Mouse (Mus musculus): ENCODE data around the gene Pou2f2. TPM values are rescaled to one million over a fixed set of nuclear protein-coding genes. Genes with fewer than 3 reads are reported as not detected.

The Pou2f2 gene
- polyA plus RNA-seq, 1 experiment from 2014 or later = 0.42 TPM

DNA sequence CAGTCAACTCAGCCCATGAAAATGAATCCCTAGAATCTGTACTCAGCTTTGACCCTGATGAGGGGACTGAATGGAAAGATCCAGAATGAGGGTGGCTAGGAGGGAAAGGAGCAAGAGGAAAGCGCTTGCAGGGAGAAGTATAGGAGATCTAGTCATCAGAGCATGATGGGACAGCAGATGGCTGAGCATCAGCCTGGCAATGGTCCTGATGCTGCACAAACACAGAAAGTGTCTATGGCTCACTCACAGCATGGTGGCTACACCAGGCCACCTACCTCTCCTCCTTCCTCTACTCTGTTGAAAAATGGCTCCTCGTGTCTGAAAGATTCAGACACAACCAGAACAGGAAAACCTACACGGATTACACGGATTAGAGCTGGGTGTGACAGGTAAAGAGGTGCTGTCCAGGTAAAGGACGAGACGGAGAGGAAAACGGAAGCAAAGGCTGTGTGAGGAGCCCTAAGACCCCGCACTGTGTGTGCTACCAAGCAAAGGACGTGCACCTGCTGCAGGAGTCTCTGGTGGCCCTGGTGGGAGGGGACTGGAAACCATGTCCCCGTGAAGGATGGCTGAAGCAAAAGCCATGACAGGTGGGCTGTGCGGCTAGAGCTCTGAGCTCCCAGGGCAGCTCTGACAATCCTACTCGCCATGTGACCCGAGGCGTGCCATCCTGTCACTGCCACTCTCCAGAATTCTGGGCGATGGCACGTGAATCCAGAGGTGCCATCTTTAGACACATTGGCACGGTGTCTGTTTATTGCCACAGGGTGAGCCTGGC lies 67.2 kb downstream of the Pou2f2 start:
- no peak for ATAC-seq (ENCODE audit: insufficient read depth)
- H3K4me1 ChIP-seq (ENCODE audit: insufficient read depth) = no peaks in the 10 kb centered on the region
- no peak for TF ChIP-seq CTCF (IDR thresholded peaks at IDR 0.05; ENCODE audit: low read depth)

GRCm38 (mm10) chr7:25110336-25110735 lies 69.2 kb downstream of the Pou2f2 start:
- Histone ChIP-seq H3K4me2 (no peak overlapping the region), H3K9me3 (ENCODE audit: low read depth, low read length) (no peaks in the 10 kb centered on the region), H3K27me3 (ENCODE audit: insufficient read depth, low read length) (no peaks in the 10 kb centered on the region), H3K4me3 (ENCODE audit: low read depth, low read length) (no peak overlapping the region), H3K27ac (ENCODE audit: low read depth) (no peak overlapping the region), H3K4me1 (ENCODE audit: insufficient read depth) (no peaks in the 10 kb centered on the region), H3K36me3 (ENCODE audit: insufficient read depth) (no peaks in the 10 kb centered on the region), H3K9ac (no peak overlapping the region)
- TF ChIP-seq CTCF (IDR thresholded peaks at IDR 0.05; ENCODE audit: low read depth) = no peak
- no peak for DNase-seq
- 67% methylated on average over 9 of the region's 9 CpGs for WGBS
- ATAC-seq (ENCODE audit: insufficient read depth) = no peak

More for the DNA sequence above, 67.2 kb downstream of the Pou2f2 start:
- H3K27ac ChIP-seq (ENCODE audit: low read depth) = no peak overlapping the region
- H3K4me2 ChIP-seq = no peak overlapping the region
- no peaks in the 10 kb centered on the region for H3K27me3 ChIP-seq (ENCODE audit: insufficient read depth, low read length)
- H3K4me3 ChIP-seq (ENCODE audit: low read depth, low read length) = no peak overlapping the region
- no peaks in the 10 kb centered on the region for H3K36me3 ChIP-seq (ENCODE audit: insufficient read depth)
- H3K9me3 ChIP-seq (ENCODE audit: low read depth, low read length) = no peaks in the 10 kb centered on the region
- H3K9ac ChIP-seq = no peak overlapping the region
- no peak for DNase-seq
- 75% methylated on average over 17 of the region's 17 CpGs for WGBS

DNA sequence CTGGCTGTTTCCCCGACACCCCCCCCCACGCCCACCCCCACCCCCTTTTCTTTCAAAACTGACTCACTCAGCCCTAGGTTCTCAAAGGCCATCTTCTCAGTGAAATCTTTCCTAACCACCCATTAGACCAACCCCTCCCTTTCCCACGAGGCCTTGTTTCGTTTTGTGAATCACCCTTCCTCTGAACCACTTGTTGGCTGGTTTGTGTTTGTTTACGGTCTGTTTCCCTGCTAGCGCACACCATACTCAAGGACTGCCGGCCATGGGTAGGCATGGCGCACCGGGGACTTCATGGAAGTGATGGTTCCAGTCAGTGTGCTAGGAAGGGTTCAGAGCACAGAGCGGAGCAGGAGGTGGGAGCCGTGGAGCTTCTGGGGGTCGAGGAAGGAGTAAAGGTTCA lies 70.2 kb downstream of the Pou2f2 start:
- TF ChIP-seq CTCF (IDR thresholded peaks at IDR 0.05; ENCODE audit: low read depth) = no peak
- no peaks in the 10 kb centered on the region for H3K4me1 ChIP-seq (ENCODE audit: insufficient read depth)
- ATAC-seq (ENCODE audit: insufficient read depth) (no peak), DNase-seq (no peak)
- H3K36me3 ChIP-seq (ENCODE audit: insufficient read depth) = no peaks in the 10 kb centered on the region
- no peak overlapping the region for H3K27ac ChIP-seq (ENCODE audit: low read depth)
- 73% methylated on average over 12 of the region's 12 CpGs for WGBS
- H3K9me3 ChIP-seq (ENCODE audit: low read depth, low read length) = no peaks in the 10 kb centered on the region
- no peak overlapping the region for H3K4me3 ChIP-seq (ENCODE audit: low read depth, low read length)
- H3K9ac ChIP-seq = no peak overlapping the region
- H3K27me3 ChIP-seq (ENCODE audit: insufficient read depth, low read length) = no peaks in the 10 kb centered on the region
- H3K4me2 ChIP-seq = no peak overlapping the region

DNA sequence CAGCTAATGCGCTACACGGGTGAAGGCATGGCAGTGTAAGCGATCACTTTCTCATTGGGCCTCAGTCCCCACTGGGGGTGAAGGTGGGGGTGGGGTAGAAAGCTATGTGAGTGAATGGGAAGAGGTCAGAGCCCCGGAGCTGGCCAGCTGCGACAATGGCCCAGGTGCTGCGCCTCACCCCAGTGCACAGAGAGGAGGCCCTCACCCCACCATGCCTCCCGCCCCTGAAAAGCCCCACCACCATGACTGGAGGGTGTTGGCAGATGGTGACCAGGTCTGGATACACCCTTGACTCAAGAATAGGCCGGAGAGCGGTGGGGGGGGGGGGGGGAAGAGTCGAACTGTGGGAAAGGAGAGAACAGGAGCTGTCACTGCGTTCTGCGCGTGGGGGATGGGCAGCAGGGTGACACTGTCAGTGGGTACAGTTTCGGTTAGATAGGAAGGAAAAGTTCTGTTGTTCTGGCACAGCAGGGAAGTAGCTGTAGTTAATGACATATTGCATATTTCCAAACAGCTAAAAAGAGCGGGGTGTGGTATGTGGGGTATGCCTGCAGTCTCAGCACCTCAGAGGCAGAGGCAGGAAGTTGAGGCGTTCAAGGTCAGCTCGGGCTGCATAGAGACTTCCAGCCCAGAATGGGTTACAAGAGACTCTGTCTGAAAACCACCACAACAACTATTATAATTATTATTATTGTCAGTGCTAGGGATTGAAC lies 72.6 kb downstream of the Pou2f2 start:
- ATAC-seq (ENCODE audit: insufficient read depth) (no peak; the same call in 1 of the 2 replicates), DNase-seq (peak; percentile 15)
- H3K9me3 ChIP-seq (ENCODE audit: low read depth, low read length) = no peaks in the 10 kb centered on the region
- no peaks in the 10 kb centered on the region for H3K4me1 ChIP-seq (ENCODE audit: insufficient read depth)
- no peaks in the 10 kb centered on the region for H3K27me3 ChIP-seq (ENCODE audit: insufficient read depth, low read length)
- no peak overlapping the region for H3K27ac ChIP-seq (ENCODE audit: low read depth)
- no peak overlapping the region for H3K4me2 ChIP-seq
- 30% methylated on average over 17 of the region's 17 CpGs for WGBS
- no peak for TF ChIP-seq CTCF (IDR thresholded peaks at IDR 0.05; ENCODE audit: low read depth)
- H3K36me3 ChIP-seq (ENCODE audit: insufficient read depth) = no peaks in the 10 kb centered on the region
- H3K4me3 ChIP-seq (ENCODE audit: low read depth, low read length) = no peak overlapping the region
- H3K9ac ChIP-seq = no peak overlapping the region

GRCm38 (mm10) chr7:25105411-25106160 lies 73.9 kb downstream of the Pou2f2 start:
- TF ChIP-seq CTCF (IDR thresholded peaks at IDR 0.05; ENCODE audit: low read depth) = peak; percentile 87
- H3K4me3 ChIP-seq (ENCODE audit: low read depth, low read length) = no peak overlapping the region
- peak; percentile 87 for DNase-seq
- no peaks in the 10 kb centered on the region for H3K9me3 ChIP-seq (ENCODE audit: low read depth, low read length)
- H3K27me3 ChIP-seq (ENCODE audit: insufficient read depth, low read length) = no peaks in the 10 kb centered on the region
- no peak overlapping the region for H3K4me2 ChIP-seq
- H3K27ac ChIP-seq (ENCODE audit: low read depth) = no peak overlapping the region
- H3K4me1 ChIP-seq (ENCODE audit: insufficient read depth) = no peaks in the 10 kb centered on the region
- WGBS = 13% methylated on average over 17 of the region's 17 CpGs
- ATAC-seq (ENCODE audit: insufficient read depth) = 0 out of 2 replicates have a peak, but pooled peaks have one; percentile 31
- H3K9ac ChIP-seq = no peak overlapping the region
- no peaks in the 10 kb centered on the region for H3K36me3 ChIP-seq (ENCODE audit: insufficient read depth)

GRCm38 (mm10) chr7:25099581-25099980 lies 79.9 kb downstream of the Pou2f2 start:
- no peak overlapping the region for H3K4me2 ChIP-seq
- H3K27me3 ChIP-seq (ENCODE audit: insufficient read depth, low read length) = peaks cover 5% of the 10 kb centered on the region; the same call in 1 of the 2 replicates
- TF ChIP-seq CTCF (IDR thresholded peaks at IDR 0.05; ENCODE audit: low read depth) = peak; percentile 48
- no peak overlapping the region for H3K9ac ChIP-seq
- ATAC-seq (ENCODE audit: insufficient read depth) = no peak
- H3K4me1 ChIP-seq (ENCODE audit: insufficient read depth) = no peaks in the 10 kb centered on the region
- WGBS = 47% methylated on average over 4 of the region's 4 CpGs
- no peaks in the 10 kb centered on the region for H3K36me3 ChIP-seq (ENCODE audit: insufficient read depth)
- peak; percentile 32 for DNase-seq
- H3K9me3 ChIP-seq (ENCODE audit: low read depth, low read length) = no peaks in the 10 kb centered on the region
- no peak overlapping the region for H3K4me3 ChIP-seq (ENCODE audit: low read depth, low read length)
- no peak overlapping the region for H3K27ac ChIP-seq (ENCODE audit: low read depth)
